Mouse (Mus musculus) heart, adult 2 months (tissue): Measurements from ENCODE around the gene Fzd7.

Source experiments
- CTCF ChIP-seq: fragments of 200-600 bp; IDR thresholded peaks from 2 replicates; pipeline ENCODE4 v1.8.1; 2022; ENCODE audit warnings: antibody characterized with exemption, mild to moderate bottlenecking, moderate library complexity
- EP300 ChIP-seq: fragments of 200-500 bp; IDR thresholded peaks from 2 replicates; pipeline ENCODE4 v1.6.1; 2011; ENCODE audit warnings: low read depth, low read length, control low read depth; ENCODE audit not compliant: insufficient read depth
- POLR2A ChIP-seq: fragments of 200-500 bp; IDR thresholded peaks from 2 replicates; pipeline ENCODE4 v1.6.1; 2011; ENCODE audit warnings: mild to moderate bottlenecking, low read depth, low read length, control low read depth; ENCODE audit not compliant: insufficient read depth

DNA sequence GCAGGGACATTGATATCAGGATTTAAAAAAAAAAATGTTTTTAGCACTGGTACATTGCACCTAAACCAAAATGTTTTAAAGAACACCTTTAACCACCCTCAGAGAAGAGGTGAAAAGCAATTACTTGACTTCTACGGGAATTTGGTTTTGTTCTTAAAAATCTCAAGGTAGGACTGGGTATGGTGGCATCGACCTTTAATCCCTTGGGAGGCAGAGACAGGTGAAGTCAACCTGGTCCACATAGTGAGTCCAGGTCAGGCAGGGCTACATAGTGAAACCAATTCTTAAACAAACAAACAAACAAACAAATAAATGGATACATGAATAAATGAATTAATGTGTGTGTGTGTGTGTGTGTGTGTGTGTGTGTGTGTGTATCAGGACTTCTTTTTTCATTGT is 22.1 kb downstream of the Fzd7 start:
- TF ChIP-seq CTCF (no peak), POLR2A (no peak), EP300 (no peak)
